Mouse (Mus musculus) frontal cortex, adult 2 months (tissue): Measurements from ENCODE around the gene Sar1b. TPM values are rescaled to one million over a fixed set of nuclear protein-coding genes. Genes with fewer than 3 reads are reported as not detected.
A peak's percentile ranks its signal among the peaks of the same experiment; 100 is the strongest.

ENCODE experiments used
- DNase-seq, 2 experiments: peaks; one replicate each; pipeline ENCODE4 v3.0.0; 2022; ENCODE audit warnings: low spot score in 1 of 2; ENCODE audit errors: extremely low spot score in 1 of 2
- polyA plus RNA-seq: library from polyadenylated mRNA; depleted of rRNA; stranded (reverse); fragments of >200 nt; gene quantifications from 2 replicates; pipeline ENCODE4 v1.2.3, GENCODE M21; 2012; rRNA removed

Sar1b gene
- polyA plus RNA-seq, 1 experiment, result 106 TPM

GRCm38 (mm10) chr11:51823963-51824753 is 60.7 kb downstream of the Sar1b start:
- no peak for DNase-seq

GRCm38 (mm10) chr11:51824867-51825424 is 61.5 kb downstream of the Sar1b start:
- no peak for DNase-seq

- DNase-seq, result peak in 1 of 2 experiments; percentile 35
These were observed 68.7 kb downstream of the Sar1b start for GRCm38 (mm10) chr11:51831962-51832909.

- no peak for DNase-seq
These were observed 69.5 kb downstream of the Sar1b start for GRCm38 (mm10) chr11:51832992-51833391.

- no peak for DNase-seq
These were observed 70.0 kb downstream of the Sar1b start for GRCm38 (mm10) chr11:51833393-51834066.

- DNase-seq, result no peak
These were observed 70.6 kb downstream of the Sar1b start for GRCm38 (mm10) chr11:51834067-51834411.

GRCm38 (mm10) chr11:51835598-51835997 is 72.1 kb downstream of the Sar1b start:
- DNase-seq, result no peak

GRCm38 (mm10) chr11:51836506-51836905 is 73.0 kb downstream of the Sar1b start:
- no peak for DNase-seq

- DNase-seq, result no peak
These were observed 74.0 kb downstream of the Sar1b start for GRCm38 (mm10) chr11:51837164-51838153.

GRCm38 (mm10) chr11:51839106-51839505 is 75.6 kb downstream of the Sar1b start:
- DNase-seq, result no peak

- no peak for DNase-seq
These were observed 76.5 kb downstream of the Sar1b start for GRCm38 (mm10) chr11:51839973-51840372.

GRCm38 (mm10) chr11:51840657-51841056 is 77.2 kb downstream of the Sar1b start:
- DNase-seq, result no peak

GRCm38 (mm10) chr11:51841149-51841548 is 77.7 kb downstream of the Sar1b start:
- DNase-seq, result no peak

Other genes with a start within 250 kb of the Sar1b start
- gene Phykpl, start 178.9 kb upstream of the Sar1b start, polyA plus RNA-seq, result 8.2 and 10.0 TPM in 2 replicates
- 127 and 135 TPM in 2 replicates for gene Hnrnpab, start 156.8 kb upstream of the Sar1b start, polyA plus RNA-seq
- gene Nhp2, start 144.0 kb upstream of the Sar1b start, polyA plus RNA-seq, result 64.6 and 68.5 TPM in 2 replicates
- gene Rmnd5b, start 127.8 kb upstream of the Sar1b start, polyA plus RNA-seq, result 60.9 and 67.2 TPM in 2 replicates
- gene N4bp3, start 112.8 kb upstream of the Sar1b start, polyA plus RNA-seq, result 6.9 and 9.8 TPM in 2 replicates
- 4.8 and 5.7 TPM in 2 replicates for gene D930048N14Rik, start 112.7 kb upstream of the Sar1b start, polyA plus RNA-seq
- gene 0610009B22Rik, start 74.8 kb upstream of the Sar1b start, polyA plus RNA-seq, result 37.9 and 39.6 TPM in 2 replicates
- gene Sec24a, start 53 bp upstream of the Sar1b start, polyA plus RNA-seq, result 9.4 and 10.9 TPM in 2 replicates
- gene Jade2, start 94.0 kb downstream of the Sar1b start, polyA plus RNA-seq, result 18.3 and 20.0 TPM in 2 replicates
- 30.2 and 33.3 TPM in 2 replicates for gene Cdkn2aipnl, start 204.0 kb downstream of the Sar1b start, polyA plus RNA-seq
- 234 and 238 TPM in 2 replicates for gene Ube2b, start 237.1 kb downstream of the Sar1b start, polyA plus RNA-seq
- gene Cdkl3, start 240.5 kb downstream of the Sar1b start, polyA plus RNA-seq, result 14.3 and 15.9 TPM in 2 replicates